Mouse (Mus musculus) urinary bladder, postnatal 4 days (tissue): Measurements from ENCODE around the gene Itpr2.

Source experiments
- DNase-seq, 2 experiments: peaks; one replicate each; pipeline ENCODE4 v3.0.0; 2021 to 2022; ENCODE audit warnings: low spot score in 2 of 2

Itpr2 gene

GRCm38 (mm10) chr6:146167207-146167606 lies 334.8 kb downstream of the Itpr2 start:
- no peak for DNase-seq

DNA sequence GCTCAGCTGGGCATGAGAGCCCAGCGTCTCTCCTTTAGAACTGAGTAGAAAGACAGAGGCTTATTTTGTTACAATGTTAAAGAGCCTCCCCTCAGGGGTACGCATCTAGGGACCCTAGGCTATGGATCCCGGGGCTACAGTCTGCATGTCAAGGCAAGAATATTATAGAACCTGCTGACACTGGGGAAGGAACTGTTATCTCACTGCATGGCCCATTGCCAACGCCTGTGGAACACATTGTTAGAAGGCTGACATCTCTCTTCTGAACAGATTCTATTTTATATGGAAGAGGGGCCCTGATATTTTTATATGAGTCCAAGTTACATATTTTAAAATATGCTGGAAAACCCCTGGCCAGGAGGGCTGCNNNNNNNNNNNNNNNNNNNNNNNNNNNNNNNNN lies 342.4 kb downstream of the Itpr2 start:
- DNase-seq: no peak

- DNase-seq: no peak
These were observed 343.3 kb downstream of the Itpr2 start for GRCm38 (mm10) chr6:146158717-146159116.

- DNase-seq: no peak
These were observed 344.0 kb downstream of the Itpr2 start for GRCm38 (mm10) chr6:146157983-146158535.

GRCm38 (mm10) chr6:146157099-146157498 lies 344.9 kb downstream of the Itpr2 start:
- DNase-seq: no peak

DNA sequence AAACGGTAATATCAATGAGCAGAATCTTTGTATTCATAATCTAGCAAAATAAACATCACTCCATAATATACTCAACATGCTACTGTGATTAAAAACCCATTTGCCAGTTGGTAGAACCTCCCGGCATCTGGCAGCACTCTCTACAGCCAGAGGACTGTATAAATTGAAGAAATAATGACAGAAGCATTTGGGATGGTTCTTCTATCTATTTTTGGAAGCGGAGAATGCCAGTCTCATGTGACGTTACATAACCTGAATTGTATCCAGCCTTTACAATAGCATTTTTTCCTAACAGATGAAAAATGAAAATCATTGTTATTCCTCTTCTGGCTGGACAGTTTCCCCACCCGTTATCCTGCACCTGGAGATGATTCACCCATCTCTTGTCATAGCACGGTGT lies 345.5 kb downstream of the Itpr2 start:
- no peak for DNase-seq

DNA sequence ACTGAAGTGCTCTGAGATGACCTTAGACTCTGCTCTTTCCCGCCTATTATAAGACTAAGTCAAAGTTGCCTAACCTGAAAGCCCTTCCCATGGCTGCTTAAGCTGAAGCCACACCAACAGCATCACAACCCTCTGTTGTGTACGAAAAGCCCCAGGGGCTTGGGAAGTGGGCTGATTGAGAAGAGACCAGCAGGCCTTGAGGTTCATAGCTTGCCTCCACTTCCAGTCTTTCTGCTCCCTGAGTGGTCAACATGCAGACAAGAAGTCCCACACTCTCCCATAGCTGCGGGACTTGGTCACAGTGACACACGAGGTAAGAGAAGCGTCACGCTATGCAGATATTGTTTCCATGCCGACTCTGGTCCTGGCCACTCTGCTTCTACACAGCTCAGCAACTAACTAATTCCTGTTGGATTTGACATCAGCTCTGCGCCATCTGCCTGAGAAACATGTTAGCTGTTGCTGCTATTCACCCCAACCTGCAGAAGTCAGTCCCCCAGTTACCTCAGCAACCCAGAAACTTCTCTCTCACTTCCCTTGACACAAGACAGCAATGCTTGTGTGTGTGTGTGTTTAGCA lies 346.8 kb downstream of the Itpr2 start:
- DNase-seq: no peak

GRCm38 (mm10) chr6:146152843-146153242 lies 349.2 kb downstream of the Itpr2 start:
- DNase-seq: no peak

DNA sequence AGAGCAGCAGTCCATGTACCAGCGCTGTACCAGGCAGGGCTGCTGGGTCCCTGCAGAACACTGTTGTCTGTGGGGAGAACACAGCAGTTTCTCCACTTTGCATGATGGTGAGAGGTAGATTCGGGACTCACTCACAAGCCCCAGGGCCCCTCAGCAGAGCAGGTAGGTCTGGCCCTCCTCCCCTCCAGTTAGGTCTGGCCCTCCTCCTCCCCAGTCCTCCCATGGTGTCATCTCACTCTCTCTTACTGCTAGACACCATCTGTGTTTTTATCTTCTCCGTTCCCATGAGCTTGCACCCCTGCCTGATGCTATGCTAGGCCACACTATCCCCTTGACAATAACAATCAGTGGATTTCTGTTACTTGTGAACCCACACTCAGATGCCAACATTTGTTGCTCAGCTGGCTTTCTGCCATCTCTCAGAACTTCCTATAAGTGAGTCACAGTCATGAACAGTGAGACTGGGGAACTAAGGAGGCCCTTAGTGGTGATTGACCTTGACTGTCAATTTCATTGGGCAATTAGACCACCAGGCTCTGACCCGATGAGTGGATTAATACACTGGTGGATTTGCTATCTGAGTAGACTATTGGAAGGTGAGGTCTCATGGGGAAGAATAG lies 360.9 kb downstream of the Itpr2 start:
- DNase-seq: no peak

DNA sequence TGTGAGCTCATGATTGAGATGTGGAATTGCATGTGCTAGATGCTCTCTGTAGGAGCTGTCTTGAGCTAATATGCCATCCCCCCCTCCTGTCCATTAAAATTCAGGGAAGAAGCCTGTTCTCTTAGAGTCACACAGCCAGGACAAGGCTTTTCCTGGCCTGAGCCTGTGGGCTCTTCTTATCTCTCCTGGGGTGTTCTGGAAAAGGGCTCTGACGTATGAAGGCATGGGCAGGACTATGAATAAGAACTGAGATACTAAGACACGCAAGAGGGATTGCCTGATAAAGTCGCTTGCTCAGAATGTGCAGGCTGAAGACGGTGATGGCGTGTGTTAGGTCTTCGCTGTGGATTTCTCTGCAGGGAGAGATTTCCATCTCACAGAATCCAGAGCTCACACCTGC lies 361.9 kb downstream of the Itpr2 start:
- DNase-seq: no peak

GRCm38 (mm10) chr6:146136646-146137045 lies 365.4 kb downstream of the Itpr2 start:
- no peak for DNase-seq

DNA sequence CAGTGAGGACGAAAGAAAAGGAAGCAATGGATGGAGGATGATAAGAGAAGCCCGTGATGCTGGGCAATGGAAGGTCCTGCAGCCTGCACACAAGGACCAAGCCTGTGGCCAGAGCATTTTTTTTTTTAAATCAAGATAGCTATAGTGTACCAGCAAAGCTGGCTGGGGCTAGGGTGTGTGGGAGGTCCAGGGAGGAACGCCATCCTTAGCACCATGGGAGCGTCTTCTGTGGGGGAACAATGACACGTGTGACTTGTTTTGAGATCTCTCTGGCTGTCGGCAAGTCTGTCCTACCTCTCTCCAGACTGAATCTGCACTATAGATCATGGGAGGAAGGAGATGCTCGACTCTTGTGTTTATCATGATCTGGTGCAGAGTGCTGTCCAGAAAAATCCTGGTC lies 365.8 kb downstream of the Itpr2 start:
- no peak for DNase-seq

GRCm38 (mm10) chr6:146135291-146135690 lies 366.7 kb downstream of the Itpr2 start:
- DNase-seq: no peak

DNA sequence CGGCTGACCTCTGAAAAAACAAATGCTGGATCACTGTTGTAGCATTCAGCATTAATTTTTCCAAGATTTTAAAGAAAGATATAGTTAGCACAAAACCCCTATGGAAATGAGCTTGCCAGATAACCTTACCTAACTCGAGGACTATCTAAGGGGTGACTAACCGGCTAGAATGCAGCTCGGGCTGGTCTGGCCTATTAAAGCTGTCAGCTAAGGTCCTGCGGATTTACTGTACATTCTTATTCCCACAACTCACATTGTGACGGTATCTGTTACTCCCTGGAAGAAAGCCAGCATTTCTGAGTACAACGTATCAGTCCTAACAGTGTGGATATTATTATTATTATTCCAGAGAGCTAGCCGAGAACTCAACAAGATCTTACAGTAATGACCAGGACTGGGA lies 368.1 kb downstream of the Itpr2 start:
- no peak for DNase-seq

DNA sequence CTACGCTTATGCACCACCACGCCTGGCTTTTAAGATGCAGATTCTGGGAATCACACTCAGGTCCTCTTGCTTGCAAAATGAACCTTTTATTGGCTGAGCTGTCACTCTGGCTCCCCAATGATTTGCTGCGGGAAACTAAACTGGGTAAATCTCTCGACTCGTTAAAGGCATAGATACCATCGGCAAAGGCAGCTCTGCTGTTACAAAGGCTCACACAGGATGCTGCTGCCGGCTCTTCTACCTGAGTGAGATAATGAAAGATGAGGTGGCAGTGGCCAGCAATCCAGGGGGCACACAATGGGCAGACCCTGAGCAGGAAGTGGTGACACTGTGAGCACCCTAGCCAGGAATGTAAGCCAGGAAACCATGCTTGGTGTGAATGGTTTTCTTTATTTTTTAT lies 373.0 kb downstream of the Itpr2 start:
- peak; percentile 6 to 45 for DNase-seq

DNA sequence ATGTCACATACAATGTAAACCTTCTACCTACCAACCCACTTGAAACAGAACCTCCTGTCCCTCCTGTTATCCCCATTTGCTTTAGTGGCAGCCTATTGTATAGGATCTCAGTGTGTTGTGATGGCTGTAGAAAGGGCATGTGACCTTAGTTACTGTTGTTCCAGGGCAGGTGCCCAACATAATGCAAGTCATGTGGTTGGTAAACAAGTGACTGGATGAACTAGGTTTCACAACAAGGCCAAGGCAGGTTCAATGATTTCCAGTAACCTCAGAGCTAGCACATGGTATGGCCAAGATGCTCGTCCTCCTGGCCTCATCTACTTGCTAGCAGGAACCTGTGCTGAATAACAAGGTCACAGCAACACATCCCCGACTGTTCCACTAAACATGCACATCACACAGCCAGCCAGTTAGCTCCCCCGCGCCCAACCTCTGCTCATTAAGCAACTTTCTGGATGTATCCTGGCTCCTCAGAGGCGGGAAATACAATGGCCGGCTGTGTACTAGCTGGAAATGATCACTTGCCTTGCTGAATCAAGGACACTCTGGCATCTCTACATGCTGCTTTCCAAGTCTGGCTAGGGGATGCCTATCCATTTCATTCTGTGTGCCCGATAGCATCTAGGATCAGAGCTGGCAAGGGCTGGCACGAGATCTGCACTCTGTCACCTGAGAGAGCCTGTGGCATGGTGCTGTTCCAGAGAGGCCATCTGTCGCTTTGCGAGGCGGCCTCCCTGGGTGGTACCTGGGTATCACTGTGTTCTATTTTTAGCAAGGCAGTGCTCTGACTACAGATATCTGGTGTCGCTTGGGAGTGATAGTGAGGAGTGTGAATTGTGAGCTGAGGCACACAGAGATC lies 375.0 kb downstream of the Itpr2 start:
- peak; percentile 14 to 52 for DNase-seq

DNA sequence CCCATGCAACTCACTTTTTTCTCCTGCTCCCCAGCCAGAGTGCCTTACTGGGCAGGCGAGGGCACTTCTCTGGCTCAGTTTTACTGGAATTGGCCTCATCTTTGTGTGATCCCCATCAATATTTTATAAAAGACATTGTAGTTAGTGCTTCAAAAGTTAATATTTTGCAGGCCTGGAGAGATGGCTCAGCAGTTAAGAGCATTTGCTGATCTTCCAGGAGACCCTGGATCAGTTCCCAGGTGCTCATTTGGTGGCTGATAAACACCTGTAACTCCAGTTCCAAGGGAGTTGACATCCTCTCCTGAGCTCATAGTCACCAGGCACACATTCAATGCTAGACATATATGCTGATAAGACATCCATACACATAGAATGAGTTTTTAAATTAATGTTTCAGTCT lies 376.4 kb downstream of the Itpr2 start:
- DNase-seq: no peak

- DNase-seq: no peak
These were observed 377.5 kb downstream of the Itpr2 start for GRCm38 (mm10) chr6:146124479-146124878.

DNA sequence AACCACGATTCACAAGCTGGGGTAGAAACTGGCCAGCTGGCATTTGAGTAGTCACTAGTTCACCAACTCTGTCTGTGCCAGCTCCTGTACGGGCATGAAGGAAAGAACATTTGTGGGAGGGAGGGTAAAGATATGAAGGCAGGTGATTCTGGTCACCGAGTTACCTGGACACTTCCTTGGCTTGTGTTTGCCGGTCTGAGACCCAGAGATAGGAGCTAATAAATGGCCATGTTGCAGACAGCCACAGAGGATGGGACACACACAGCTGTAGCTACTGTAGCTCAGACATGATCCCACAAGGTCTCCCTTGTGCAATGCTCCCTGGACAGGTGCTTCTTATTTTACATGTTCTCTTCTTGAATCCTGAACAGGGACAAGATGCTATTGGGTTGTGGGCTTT lies 378.4 kb downstream of the Itpr2 start:
- no peak for DNase-seq

DNA sequence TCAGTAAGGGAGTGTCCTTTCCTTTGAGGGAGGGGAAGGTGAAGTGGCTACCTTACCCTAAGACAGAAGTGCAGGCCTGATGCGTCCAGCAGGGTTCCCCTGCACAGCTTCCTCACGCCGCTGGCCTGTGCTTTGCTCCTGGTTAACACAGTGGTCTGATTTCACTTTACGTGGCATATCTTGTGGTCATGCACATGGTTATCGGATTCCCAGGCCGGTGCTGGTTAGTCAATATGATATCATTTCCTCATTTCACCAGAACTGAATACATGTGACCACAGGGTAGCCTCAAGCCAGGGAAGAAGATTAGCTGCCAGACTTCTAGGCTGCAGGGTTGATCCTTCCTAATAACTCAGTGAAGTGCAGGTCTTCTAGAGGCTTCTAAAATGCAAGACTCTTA lies 381.9 kb downstream of the Itpr2 start:
- no peak for DNase-seq

GRCm38 (mm10) chr6:146114731-146115302 lies 387.2 kb downstream of the Itpr2 start:
- DNase-seq: no peak

- no peak for DNase-seq
These were observed 388.0 kb downstream of the Itpr2 start for GRCm38 (mm10) chr6:146114071-146114470.
